Mouse (Mus musculus) heart, embryonic 14.5 days (tissue): ENCODE results near the gene Cacna1a. TPM values are rescaled to one million over a fixed set of nuclear protein-coding genes. Genes with fewer than 3 reads are reported as not detected.

Experiments used
- ATAC-seq: fragments of 200-750 bp; cut with Nextera tagmentation; 2 replicates; pipeline ENCODE4 v1.8.0; 2017; ENCODE audit warnings: low read depth, moderate TSS enrichment; ENCODE audit not compliant: insufficient number of reproducible peaks, insufficient read depth, low FRiP score
- H3K27ac ChIP-seq, 2 experiments: fragments of 200-500 bp in 1 of 2; fragments of 300-500 bp in 1 of 2; sonication (generic) in 1 of 2; replicated peaks in 1 of 2; 2 replicates each; pipeline ENCODE4 v1.5.1; 2012 to 2014; ENCODE audit warnings: low read depth in 2 of 2, low read length in 2 of 2, control low read depth in 1 of 2, mild to moderate bottlenecking in 1 of 2, mixed read lengths in 1 of 2; ENCODE audit not compliant: control insufficient read depth in 1 of 2, insufficient read depth in 1 of 2
- H3K27me3 ChIP-seq: fragments of 300-500 bp; sonication (generic); 2 replicates; pipeline ENCODE4 v1.6.1; 2014; ENCODE audit warnings: mild to moderate bottlenecking, low read length, control low read depth; ENCODE audit not compliant: control insufficient read depth, insufficient read depth
- H3K36me3 ChIP-seq: fragments of 300-500 bp; sonication (generic); 2 replicates; pipeline ENCODE4 v1.6.1; 2014; ENCODE audit warnings: mild to moderate bottlenecking, control low read depth, low read length, mixed read lengths; ENCODE audit not compliant: control insufficient read depth, insufficient read depth
- H3K4me1 ChIP-seq, 2 experiments: fragments of 200-500 bp in 1 of 2; fragments of 300-500 bp in 1 of 2; sonication (generic) in 1 of 2; 2 replicates each; pipeline ENCODE4 v1.6.1; 2012 to 2014; ENCODE audit warnings: low read length in 2 of 2, control low read depth in 1 of 2, mixed read lengths in 1 of 2; ENCODE audit not compliant: control insufficient read depth in 2 of 2, insufficient read depth in 2 of 2
- H3K4me2 ChIP-seq: fragments of 300-500 bp; sonication (generic); 2 replicates; pipeline ENCODE4 v1.6.1; 2014; ENCODE audit warnings: mild to moderate bottlenecking, low read length
- H3K4me3 ChIP-seq, 2 experiments: fragments of 200-500 bp in 1 of 2; fragments of 300-500 bp in 1 of 2; sonication (generic) in 1 of 2; 2 replicates each; pipeline ENCODE4 v1.5.1; 2012 to 2014; ENCODE audit warnings: low read length in 2 of 2, mild to moderate bottlenecking in 2 of 2, control low read depth in 1 of 2, low read depth in 1 of 2, moderate library complexity in 1 of 2; ENCODE audit not compliant: control insufficient read depth in 1 of 2, insufficient read depth in 1 of 2
- H3K9ac ChIP-seq: fragments of 300-500 bp; sonication (generic); 2 replicates; pipeline ENCODE4 v1.6.1; 2014; ENCODE audit warnings: mild to moderate bottlenecking, low read length
- H3K9me3 ChIP-seq: fragments of 300-500 bp; sonication (generic); 2 replicates; pipeline ENCODE4 v1.6.1; 2016; ENCODE audit warnings: low read length, control low read depth; ENCODE audit not compliant: control insufficient read depth
- WGBS: fragments of 180-500 bp; shearing (Covaris S2); extraction: QIAGEN DNeasy Blood & Tissue Kit; methylation state at CpG from one replicate; pipeline ENCODE4 v1.1.7; 2014; 5-methylcytosine and 5-hydroxymethylcytosine counted together
- polyA plus RNA-seq: library from polyadenylated mRNA; unstranded; fragments of >200 nt; fragmentation: Nextera tagmentation; extraction: Ambion mirVana; gene quantifications from 2 replicates; pipeline ENCODE4 v1.2.1, GENCODE M21; 2014

Gene Cacna1a
- polyA plus RNA-seq, 1 experiment from 2014 or later, result 8.4 TPM

DNA sequence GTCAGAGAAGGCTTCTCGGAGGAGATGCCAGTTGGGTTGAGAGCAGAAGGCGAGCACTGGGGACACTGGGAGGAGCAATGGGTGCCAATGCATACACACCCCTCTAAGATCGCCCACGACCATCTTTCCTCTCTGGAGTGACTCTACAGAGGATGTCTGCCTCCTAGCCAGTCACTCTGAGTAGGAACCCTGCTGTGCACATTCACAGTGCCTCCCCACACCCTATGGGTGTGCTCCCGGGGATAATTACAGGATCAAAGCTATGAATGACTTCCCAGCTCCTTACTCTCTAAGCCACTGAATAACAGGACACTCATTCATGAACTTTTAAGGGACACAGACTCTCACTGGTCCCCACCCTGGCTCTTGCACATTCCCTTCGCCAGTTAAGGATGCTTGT lies 151.1 kb downstream of the Cacna1a start:
- Histone ChIP-seq H3K27me3 (no peaks in the 10 kb centered on the region), H3K9ac (no peak overlapping the region), H3K4me3 (no peak overlapping the region), H3K27ac (no peak overlapping the region), H3K4me1 (no peaks in the 10 kb centered on the region; a peak in 1 of 4 replicates), H3K36me3 (no peaks in the 10 kb centered on the region), H3K4me2 (no peak overlapping the region), H3K9me3 (no peaks in the 10 kb centered on the region)
- ATAC-seq, result no peak
- 40% methylated on average over 6 of the region's 6 CpGs for WGBS

DNA sequence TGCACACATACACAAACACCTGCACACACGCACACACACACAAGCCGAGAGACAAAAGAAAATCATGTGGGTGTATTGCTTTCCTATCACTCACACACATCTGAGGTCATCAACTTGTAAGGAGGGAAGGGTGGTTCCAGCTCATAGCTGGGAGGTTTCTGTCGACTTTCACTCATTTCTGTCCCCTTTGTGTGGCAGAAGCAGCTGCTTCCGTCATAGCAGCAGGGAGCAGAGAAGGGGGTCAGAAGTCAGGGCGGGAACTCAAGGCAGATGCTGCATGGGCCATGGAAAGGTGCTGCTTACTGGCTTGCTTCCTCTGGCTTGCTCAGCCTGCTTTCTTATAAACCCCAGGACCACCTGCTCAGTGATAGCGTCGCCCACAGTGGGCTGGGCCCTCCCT lies 154.2 kb downstream of the Cacna1a start:
- 79% methylated on average over 7 of the region's 7 CpGs for WGBS
- Histone ChIP-seq H3K27ac (no peak overlapping the region), H3K36me3 (no peaks in the 10 kb centered on the region), H3K9me3 (no peaks in the 10 kb centered on the region), H3K9ac (no peak overlapping the region), H3K4me1 (peaks cover 11 to 12% of the 10 kb centered on the region in 2 experiments; a peak in 3 of 4 replicates), H3K4me3 (no peak overlapping the region), H3K27me3 (no peaks in the 10 kb centered on the region), H3K4me2 (no peak overlapping the region)
- ATAC-seq, result no peak

DNA sequence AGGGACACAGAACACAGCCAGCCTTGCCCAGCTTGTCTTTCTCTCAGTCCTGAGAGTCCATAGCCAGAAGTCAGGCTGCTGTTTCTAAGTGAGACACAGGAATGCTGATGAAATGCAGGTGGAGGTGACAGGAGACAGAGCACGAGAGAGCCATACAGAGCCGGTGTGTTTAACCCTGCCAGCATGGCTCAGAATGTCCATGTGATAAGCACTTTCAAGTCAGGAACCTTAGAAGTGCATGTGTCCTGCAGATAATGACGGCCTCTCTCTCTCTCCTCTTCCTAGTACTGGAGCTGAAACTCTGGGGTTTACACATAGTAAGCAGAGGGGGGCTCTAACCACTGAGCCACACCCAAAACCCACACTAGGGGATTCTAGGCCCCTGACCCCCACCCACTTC lies 157.3 kb downstream of the Cacna1a start:
- Histone ChIP-seq H3K36me3 (no peaks in the 10 kb centered on the region), H3K27me3 (no peaks in the 10 kb centered on the region), H3K4me2 (no peak overlapping the region), H3K4me3 (no peak overlapping the region), H3K27ac (peak overlapping the region; percentile 21 to 22; a peak in 3 of 4 replicates), H3K4me1 (peaks cover 11 to 12% of the 10 kb centered on the region in 2 experiments; a peak in 3 of 4 replicates), H3K9me3 (no peaks in the 10 kb centered on the region), H3K9ac (no peak overlapping the region)
- 8% methylated on average over 3 of the region's 3 CpGs for WGBS
- ATAC-seq, result no peak

DNA sequence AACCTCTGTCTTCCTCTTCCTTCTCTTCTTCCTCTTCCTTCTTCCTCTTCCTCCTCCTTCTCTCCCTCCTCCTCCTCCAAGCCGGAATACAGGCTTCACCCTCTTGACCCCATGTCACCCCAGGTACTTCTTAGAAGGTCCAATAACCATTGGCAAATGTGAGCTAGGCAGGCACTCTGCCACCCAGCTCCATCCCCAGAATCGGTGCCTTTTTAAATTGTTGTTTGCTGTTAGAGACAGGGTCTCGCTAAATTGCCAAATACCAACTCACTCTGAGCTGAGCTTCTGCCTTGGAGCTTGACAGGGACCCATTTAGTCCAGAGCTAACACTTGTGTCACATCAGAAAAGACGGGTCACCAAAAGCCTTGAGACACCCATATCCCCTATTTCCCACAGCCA lies 164.2 kb downstream of the Cacna1a start:
- H3K27ac ChIP-seq, result no peak overlapping the region
- peaks cover 8% of the 10 kb centered on the region in 2 experiments; a peak in 3 of 4 replicates for H3K4me1 ChIP-seq
- ATAC-seq, result no peak
- H3K9ac ChIP-seq, result no peak overlapping the region
- 75% methylated on average over 4 of the region's 4 CpGs for WGBS
- H3K4me2 ChIP-seq, result no peak overlapping the region
- H3K9me3 ChIP-seq, result no peaks in the 10 kb centered on the region
- H3K27me3 ChIP-seq, result peaks cover 23% of the 10 kb centered on the region
- H3K4me3 ChIP-seq, result no peak overlapping the region
- no peaks in the 10 kb centered on the region for H3K36me3 ChIP-seq

DNA sequence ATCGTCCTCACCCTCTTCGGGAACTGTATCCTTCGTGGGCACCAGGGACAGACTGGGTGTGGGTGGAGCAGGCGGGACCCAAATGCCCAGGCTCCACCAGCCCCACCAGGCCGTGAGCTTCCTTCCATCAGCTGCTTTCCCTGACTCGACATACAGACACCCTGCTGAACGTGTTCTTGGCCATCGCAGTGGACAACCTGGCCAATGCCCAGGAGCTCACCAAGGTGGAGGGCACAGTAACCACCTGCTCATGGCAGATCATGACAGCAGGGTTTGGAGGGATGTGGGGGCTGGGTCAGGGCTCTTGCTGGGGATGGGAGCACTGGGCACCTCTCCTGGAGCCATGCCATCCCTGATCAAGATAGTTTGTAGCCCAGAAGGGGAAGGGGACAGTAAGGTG lies 164.9 kb downstream of the Cacna1a start:
- Histone ChIP-seq H3K4me2 (no peak overlapping the region), H3K27me3 (peaks cover 30% of the 10 kb centered on the region), H3K4me3 (no peak overlapping the region), H3K9me3 (no peaks in the 10 kb centered on the region), H3K4me1 (peaks cover 8% of the 10 kb centered on the region in 2 experiments; a peak in 3 of 4 replicates), H3K27ac (no peak overlapping the region), H3K36me3 (no peaks in the 10 kb centered on the region), H3K9ac (no peak overlapping the region)
- ATAC-seq, result no peak
- WGBS, result 87% methylated on average over 8 of the region's 8 CpGs

DNA sequence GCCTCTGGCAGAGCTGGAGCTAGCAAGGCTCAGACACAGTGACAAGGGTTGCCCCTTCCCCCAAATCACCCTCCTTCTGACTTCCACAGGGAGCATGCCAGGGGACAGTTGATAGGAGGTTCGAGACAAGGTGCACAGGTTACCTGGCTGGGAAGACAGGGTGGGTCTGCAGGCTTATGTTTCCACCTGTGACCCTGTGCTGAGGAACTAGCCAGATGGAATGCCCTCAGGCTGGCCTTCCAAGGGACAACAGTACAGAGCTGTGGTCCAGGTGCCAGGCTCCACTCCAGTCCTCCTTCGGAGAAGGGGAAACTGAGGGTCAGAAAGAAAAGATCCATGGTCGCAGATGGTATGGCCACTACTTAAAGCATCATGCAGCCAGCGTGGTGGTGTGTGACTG lies 165.4 kb downstream of the Cacna1a start:
- no peak for ATAC-seq
- Histone ChIP-seq H3K27ac (no peak overlapping the region), H3K36me3 (no peaks in the 10 kb centered on the region), H3K27me3 (peaks cover 35% of the 10 kb centered on the region), H3K4me2 (no peak overlapping the region), H3K9ac (no peak overlapping the region), H3K4me3 (no peak overlapping the region), H3K9me3 (no peaks in the 10 kb centered on the region), H3K4me1 (peaks cover 8% of the 10 kb centered on the region in 2 experiments; a peak in 3 of 4 replicates)
- 75% methylated on average over 4 of the region's 4 CpGs for WGBS

DNA sequence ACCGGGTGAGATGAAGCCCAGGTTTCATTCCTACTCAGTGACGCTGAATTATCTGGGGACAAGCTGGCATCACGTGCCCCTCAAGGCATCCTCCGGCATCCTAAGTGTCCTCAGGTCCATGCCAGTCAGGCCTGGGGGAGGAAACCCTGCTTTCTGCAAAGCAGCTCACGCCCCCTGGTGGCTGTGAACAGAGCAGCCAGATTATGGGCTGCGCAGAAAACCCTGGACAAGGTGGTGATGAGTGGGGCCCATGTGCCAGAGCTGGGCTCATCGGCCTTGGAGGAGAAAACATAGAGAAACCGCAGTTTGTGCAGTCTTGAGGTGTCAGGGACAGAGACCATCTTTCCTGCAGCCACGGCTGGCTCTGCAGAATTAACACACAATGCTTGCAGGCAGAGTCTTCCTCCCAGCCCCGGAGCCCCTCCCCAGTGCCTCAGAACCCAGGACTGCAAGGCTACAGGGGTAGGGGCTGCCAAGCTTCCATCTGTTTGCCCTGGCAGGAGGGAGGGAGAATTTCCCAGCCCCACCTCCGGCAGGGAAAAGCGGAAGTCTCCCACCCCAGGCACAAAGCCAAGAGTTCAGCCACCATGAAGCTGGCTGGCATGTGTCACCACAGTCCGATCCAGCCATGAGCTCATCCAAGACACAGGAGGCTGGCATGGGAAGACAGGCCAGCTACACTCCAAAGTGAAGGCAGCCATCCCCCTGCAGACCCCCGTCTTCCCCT lies 166.2 kb downstream of the Cacna1a start:
- H3K27me3 ChIP-seq, result peaks cover 43% of the 10 kb centered on the region
- no peaks in the 10 kb centered on the region for H3K36me3 ChIP-seq
- H3K4me2 ChIP-seq, result peak overlapping the region; percentile 42
- H3K27ac ChIP-seq, result no peak overlapping the region
- peak; percentile 44; the same call in 1 of the 2 replicates for ATAC-seq
- no peak overlapping the region for H3K4me3 ChIP-seq
- H3K9ac ChIP-seq, result no peak overlapping the region
- WGBS, result 36% methylated on average over 14 of the region's 14 CpGs
- H3K9me3 ChIP-seq, result no peaks in the 10 kb centered on the region
- peaks cover 8% of the 10 kb centered on the region in 2 experiments; a peak in 3 of 4 replicates for H3K4me1 ChIP-seq

DNA sequence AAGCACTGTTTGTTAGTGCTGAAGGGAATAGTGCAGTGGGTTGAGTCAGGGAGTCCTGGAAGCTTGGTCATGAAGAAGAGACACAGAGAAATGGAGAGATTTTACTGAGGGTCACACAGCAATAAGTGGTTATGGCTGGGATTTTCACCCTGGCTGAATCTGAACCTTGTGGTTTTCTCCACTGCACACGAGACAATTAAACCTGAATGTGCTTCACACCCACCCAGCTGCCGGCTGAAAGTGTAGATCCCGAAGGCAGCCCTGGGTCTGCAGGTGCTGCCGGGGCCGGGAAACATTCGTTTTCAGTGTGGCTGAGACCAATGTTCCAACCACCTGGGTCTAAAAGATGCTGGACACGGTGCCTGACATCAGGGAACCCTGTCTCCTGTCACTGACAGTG lies 167.0 kb downstream of the Cacna1a start:
- peaks cover 51% of the 10 kb centered on the region for H3K27me3 ChIP-seq
- 78% methylated on average over 7 of the region's 7 CpGs for WGBS

More for the DNA sequence above, 167.0 kb downstream of the Cacna1a start:
- no peak overlapping the region for H3K27ac ChIP-seq
- no peaks in the 10 kb centered on the region for H3K9me3 ChIP-seq
- no peak overlapping the region for H3K4me2 ChIP-seq
- H3K4me1 ChIP-seq, result peaks cover 8% of the 10 kb centered on the region in 2 experiments; a peak in 3 of 4 replicates
- no peak overlapping the region for H3K9ac ChIP-seq
- no peaks in the 10 kb centered on the region for H3K36me3 ChIP-seq
- no peak overlapping the region for H3K4me3 ChIP-seq
- ATAC-seq, result no peak
